Mouse (Mus musculus) heart, embryonic 14.5 days (tissue): ENCODE results near the gene Gm44596. TPM values are rescaled to one million over a fixed set of nuclear protein-coding genes. Genes with fewer than 3 reads are reported as not detected.

Experiments
- ATAC-seq: fragments of 200-750 bp; cut with Nextera tagmentation; 2 replicates; pipeline ENCODE4 v1.8.0; 2017; ENCODE audit warnings: low read depth, moderate TSS enrichment; ENCODE audit not compliant: insufficient number of reproducible peaks, insufficient read depth, low FRiP score
- H3K27ac ChIP-seq, 2 experiments: fragments of 200-500 bp in 1 of 2; fragments of 300-500 bp in 1 of 2; sonication (generic) in 1 of 2; replicated peaks in 1 of 2; 2 replicates each; pipeline ENCODE4 v1.5.1; 2012 to 2014; ENCODE audit warnings: low read depth in 2 of 2, low read length in 2 of 2, control low read depth in 1 of 2, mild to moderate bottlenecking in 1 of 2, mixed read lengths in 1 of 2; ENCODE audit not compliant: control insufficient read depth in 1 of 2, insufficient read depth in 1 of 2
- H3K27me3 ChIP-seq: fragments of 300-500 bp; sonication (generic); 2 replicates; pipeline ENCODE4 v1.6.1; 2014; ENCODE audit warnings: mild to moderate bottlenecking, low read length, control low read depth; ENCODE audit not compliant: control insufficient read depth, insufficient read depth
- H3K36me3 ChIP-seq: fragments of 300-500 bp; sonication (generic); 2 replicates; pipeline ENCODE4 v1.6.1; 2014; ENCODE audit warnings: mild to moderate bottlenecking, control low read depth, low read length, mixed read lengths; ENCODE audit not compliant: control insufficient read depth, insufficient read depth
- H3K4me1 ChIP-seq, 2 experiments: fragments of 200-500 bp in 1 of 2; fragments of 300-500 bp in 1 of 2; sonication (generic) in 1 of 2; 2 replicates each; pipeline ENCODE4 v1.6.1; 2012 to 2014; ENCODE audit warnings: low read length in 2 of 2, control low read depth in 1 of 2, mixed read lengths in 1 of 2; ENCODE audit not compliant: control insufficient read depth in 2 of 2, insufficient read depth in 2 of 2
- H3K4me2 ChIP-seq: fragments of 300-500 bp; sonication (generic); 2 replicates; pipeline ENCODE4 v1.6.1; 2014; ENCODE audit warnings: mild to moderate bottlenecking, low read length
- H3K4me3 ChIP-seq, 2 experiments: fragments of 200-500 bp in 1 of 2; fragments of 300-500 bp in 1 of 2; sonication (generic) in 1 of 2; 2 replicates each; pipeline ENCODE4 v1.5.1; 2012 to 2014; ENCODE audit warnings: low read length in 2 of 2, mild to moderate bottlenecking in 2 of 2, control low read depth in 1 of 2, low read depth in 1 of 2, moderate library complexity in 1 of 2; ENCODE audit not compliant: control insufficient read depth in 1 of 2, insufficient read depth in 1 of 2
- H3K9ac ChIP-seq: fragments of 300-500 bp; sonication (generic); 2 replicates; pipeline ENCODE4 v1.6.1; 2014; ENCODE audit warnings: mild to moderate bottlenecking, low read length
- H3K9me3 ChIP-seq: fragments of 300-500 bp; sonication (generic); 2 replicates; pipeline ENCODE4 v1.6.1; 2016; ENCODE audit warnings: low read length, control low read depth; ENCODE audit not compliant: control insufficient read depth
- WGBS: fragments of 180-500 bp; shearing (Covaris S2); extraction: QIAGEN DNeasy Blood & Tissue Kit; methylation state at CpG from one replicate; pipeline ENCODE4 v1.1.7; 2014; 5-methylcytosine and 5-hydroxymethylcytosine counted together
- polyA plus RNA-seq: library from polyadenylated mRNA; unstranded; fragments of >200 nt; fragmentation: Nextera tagmentation; extraction: Ambion mirVana; gene quantifications from 2 replicates; pipeline ENCODE4 v1.2.1, GENCODE M21; 2014

Gm44596 gene
- polyA plus RNA-seq, 1 experiment from 2014 or later: not detected

DNA sequence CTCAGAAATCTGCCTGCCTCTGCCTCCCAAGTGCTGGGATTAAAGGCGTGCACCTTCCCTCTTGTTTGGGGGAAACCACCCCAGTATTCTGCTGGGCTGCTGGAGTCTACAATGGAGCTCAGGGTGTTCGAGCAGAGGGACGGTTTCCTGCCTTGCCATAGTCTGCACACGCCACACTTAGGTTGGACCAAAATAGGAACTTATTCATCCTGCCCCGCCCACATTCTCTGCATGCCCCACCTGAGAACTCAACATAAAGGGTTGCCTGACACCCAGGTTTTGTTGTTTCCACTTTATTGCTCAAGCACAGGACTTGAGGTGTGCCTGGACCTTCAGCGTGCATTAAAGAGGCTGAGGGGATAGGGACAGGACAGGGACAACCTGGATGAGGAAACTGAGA is 54.5 kb downstream of the Gm44596 start:
- Histone ChIP-seq H3K36me3 (peaks cover 72% of the 10 kb centered on the region), H3K4me2 (no peak overlapping the region), H3K27me3 (no peaks in the 10 kb centered on the region), H3K9me3 (no peaks in the 10 kb centered on the region), H3K4me3 (no peak overlapping the region), H3K27ac (no peak overlapping the region), H3K4me1 (peaks cover 7 to 18% of the 10 kb centered on the region in 2 experiments), H3K9ac (no peak overlapping the region)
- 69% methylated on average over 6 of the region's 6 CpGs for WGBS
- ATAC-seq: no peak

DNA sequence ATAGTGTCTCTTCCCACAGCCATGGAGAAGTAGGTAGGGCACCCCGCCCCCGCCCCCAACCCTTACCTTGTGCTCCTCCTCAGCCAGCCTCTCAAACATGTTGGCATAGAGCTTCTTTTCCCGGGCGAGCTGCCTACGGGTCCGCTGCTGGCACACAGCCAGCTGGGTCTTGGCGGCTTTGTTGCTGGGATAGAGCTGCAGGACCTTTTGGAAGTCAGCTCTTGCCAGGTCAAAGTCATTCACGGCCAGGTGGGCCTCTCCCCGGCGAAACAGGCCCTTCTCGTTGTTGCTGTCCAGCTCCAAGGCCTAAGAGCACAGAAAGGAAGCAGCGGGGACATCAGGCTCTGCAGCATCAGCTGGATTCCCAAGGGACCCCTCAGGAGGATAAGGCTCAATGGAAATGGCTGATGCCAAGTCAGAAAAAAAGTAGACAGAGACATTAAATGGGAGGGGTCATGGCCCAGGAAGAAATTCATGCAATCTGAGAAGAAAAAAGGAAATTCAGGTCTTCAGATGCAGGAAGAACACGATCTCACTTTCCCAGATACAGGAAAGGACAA is 57.1 kb downstream of the Gm44596 start:
- Histone ChIP-seq H3K4me1 (peaks cover 22 to 39% of the 10 kb centered on the region in 2 experiments), H3K27me3 (no peaks in the 10 kb centered on the region), H3K4me3 (no peak overlapping the region), H3K27ac (no peak overlapping the region), H3K36me3 (peaks cover 88% of the 10 kb centered on the region), H3K4me2 (no peak overlapping the region), H3K9me3 (no peaks in the 10 kb centered on the region), H3K9ac (no peak overlapping the region)
- no peak for ATAC-seq
- 62% methylated on average over 13 of the region's 13 CpGs for WGBS

GRCm38 (mm10) chr6:128433566-128433965 is 58.3 kb downstream of the Gm44596 start:
- 89% methylated on average over 13 of the region's 13 CpGs for WGBS
- Histone ChIP-seq H3K9me3 (no peaks in the 10 kb centered on the region), H3K4me3 (no peak overlapping the region), H3K9ac (no peak overlapping the region), H3K27ac (no peak overlapping the region), H3K27me3 (no peaks in the 10 kb centered on the region), H3K4me1 (peaks cover 22 to 39% of the 10 kb centered on the region in 2 experiments), H3K4me2 (no peak overlapping the region), H3K36me3 (peaks cover 79% of the 10 kb centered on the region)
- no peak for ATAC-seq

- Histone ChIP-seq H3K4me3 (no peak overlapping the region), H3K4me2 (0 out of 2 replicates have a peak overlapping the region, but pooled peaks have one; percentile 7), H3K4me1 (peaks cover 22 to 44% of the 10 kb centered on the region in 2 experiments), H3K9me3 (no peaks in the 10 kb centered on the region), H3K27me3 (no peaks in the 10 kb centered on the region), H3K9ac (no peak overlapping the region), H3K36me3 (peaks cover 60% of the 10 kb centered on the region), H3K27ac (peak overlapping the region; percentile 66 to 78)
- WGBS: 4% methylated on average over 5 of the region's 5 CpGs
- peak; percentile 41; the same call in 1 of the 2 replicates for ATAC-seq
These were observed 60.2 kb downstream of the Gm44596 start for GRCm38 (mm10) chr6:128435474-128435873.

DNA sequence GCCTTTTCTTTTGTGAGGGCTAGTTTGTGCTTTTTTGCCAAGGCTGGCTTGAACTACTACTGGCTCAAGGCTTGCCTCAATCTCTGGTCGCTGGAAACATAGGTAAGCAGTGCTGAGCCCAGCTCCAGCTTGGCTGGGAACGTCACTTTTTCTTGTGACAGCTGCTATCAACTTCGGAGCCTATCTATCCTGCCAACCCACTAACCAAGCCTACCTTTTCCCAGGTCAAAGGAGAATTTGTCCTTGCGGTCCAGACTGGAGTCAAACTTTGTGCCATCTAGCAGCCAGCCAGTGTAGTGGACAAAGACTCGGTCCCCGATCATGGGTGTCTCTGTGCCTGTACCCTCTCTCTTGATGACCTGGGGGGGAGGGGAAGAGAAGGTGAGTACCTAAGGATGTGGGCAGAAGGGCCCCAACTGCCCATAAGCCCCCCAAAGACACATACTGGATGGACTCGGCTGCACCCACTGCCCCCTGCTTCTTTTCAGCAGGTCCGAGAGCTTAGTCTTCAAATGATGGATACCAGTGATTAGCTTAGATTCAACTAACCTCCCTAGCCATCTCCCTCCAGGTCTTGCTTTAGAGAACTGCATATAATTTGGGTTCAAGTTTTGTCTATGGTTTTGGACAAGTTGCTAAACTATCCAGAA is 61.2 kb downstream of the Gm44596 start:
- Histone ChIP-seq H3K27me3 (no peaks in the 10 kb centered on the region), H3K9ac (peak overlapping the region; percentile 99; the same call in 1 of the 2 replicates), H3K36me3 (peaks cover 50% of the 10 kb centered on the region), H3K27ac (peak overlapping the region in 1 of 2 experiments; percentile 96; a peak in 2 of 4 replicates), H3K4me3 (peak overlapping the region in 1 of 2 experiments; percentile 98; a peak in 2 of 4 replicates), H3K4me2 (peak overlapping the region; percentile 65), H3K9me3 (no peaks in the 10 kb centered on the region), H3K4me1 (peaks cover 22 to 44% of the 10 kb centered on the region in 2 experiments)
- 86% methylated on average over 8 of the region's 8 CpGs for WGBS
- no peak for ATAC-seq

GRCm38 (mm10) chr6:128437288-128437687 is 62.0 kb downstream of the Gm44596 start:
- Histone ChIP-seq H3K9me3 (no peaks in the 10 kb centered on the region), H3K4me3 (peak overlapping the region; percentile 79 to 98), H3K27me3 (no peaks in the 10 kb centered on the region), H3K36me3 (peaks cover 42% of the 10 kb centered on the region), H3K4me1 (peaks cover 21 to 42% of the 10 kb centered on the region in 2 experiments), H3K4me2 (peak overlapping the region; percentile 65), H3K9ac (peak overlapping the region; percentile 99), H3K27ac (peak overlapping the region; percentile 83 to 96)
- WGBS: 3% methylated on average over 10 of the region's 10 CpGs
- ATAC-seq: no peak

DNA sequence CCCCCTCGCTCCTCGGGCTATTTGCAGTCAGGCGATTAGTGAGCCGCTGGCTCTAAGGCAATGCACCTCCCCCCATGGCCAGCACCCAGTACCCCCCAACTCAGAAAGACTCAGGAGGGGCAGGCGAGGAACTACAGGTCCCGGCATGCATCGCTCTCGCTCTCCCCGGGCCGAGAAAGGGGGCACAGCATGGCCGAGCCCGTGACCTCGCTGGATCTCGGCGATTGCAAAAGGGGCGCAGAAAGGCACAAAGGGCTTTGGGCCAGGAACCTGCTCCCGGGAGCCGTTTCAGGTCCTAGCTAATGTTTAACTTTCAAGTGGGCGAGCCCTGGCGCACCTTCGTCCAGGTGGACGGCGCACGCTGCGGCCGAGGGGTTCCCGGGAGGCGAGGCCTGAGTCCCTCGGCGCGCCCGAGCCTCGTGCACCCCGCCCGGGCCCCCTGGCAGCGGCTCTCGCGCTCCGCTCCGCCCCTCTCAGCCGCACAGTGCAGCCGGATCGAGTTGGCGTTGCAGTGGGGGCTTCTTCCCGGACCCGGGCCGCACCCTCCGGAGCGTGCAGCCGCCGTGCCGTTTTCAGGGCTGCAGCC is 62.5 kb downstream of the Gm44596 start:
- WGBS: under 1% methylated on average over 52 of the region's 52 CpGs
- H3K4me2 ChIP-seq: peak overlapping the region; percentile 65
- H3K36me3 ChIP-seq: peaks cover 37% of the 10 kb centered on the region
- H3K4me3 ChIP-seq: peak overlapping the region; percentile 79 to 98
- H3K27me3 ChIP-seq: no peaks in the 10 kb centered on the region
- H3K27ac ChIP-seq: peak overlapping the region; percentile 83 to 96
- H3K4me1 ChIP-seq: peaks cover 21 to 37% of the 10 kb centered on the region in 2 experiments
- H3K9me3 ChIP-seq: no peaks in the 10 kb centered on the region
- peak overlapping the region; percentile 99 for H3K9ac ChIP-seq
- peak; percentile 74 for ATAC-seq
